Mouse (Mus musculus) myocyte (in vitro differentiated cells): Measurements from ENCODE around the gene Ccr2.

Experiments used
- E2F4 ChIP-seq: IDR thresholded peaks from one replicate; pipeline ENCODE4 v1.6.1; 2011; ENCODE audit warnings: mild to moderate bottlenecking, control low read depth, moderate library complexity; ENCODE audit not compliant: insufficient read depth
- MAX ChIP-seq: IDR thresholded peaks from one replicate; pipeline ENCODE4 v1.6.1; 2011; ENCODE audit warnings: low read depth, mild to moderate bottlenecking, control low read depth
- MYOD1 ChIP-seq, 3 experiments: IDR thresholded peaks; one replicate each; pipeline ENCODE4 v1.6.1; 2011; ENCODE audit warnings: control low read depth in 2 of 3, low read depth in 2 of 3, mild to moderate bottlenecking in 2 of 3, moderate library complexity in 1 of 3; ENCODE audit not compliant: insufficient read length in 2 of 3, control insufficient read depth in 1 of 3
- MYOG ChIP-seq, 3 experiments: IDR thresholded peaks; one replicate each; pipeline ENCODE4 v1.6.1; 2011; ENCODE audit warnings: control low read depth in 2 of 3, low read depth in 2 of 3, mild to moderate bottlenecking in 2 of 3; ENCODE audit not compliant: insufficient read length in 2 of 3, control insufficient read depth in 1 of 3, insufficient read depth in 1 of 3
- POLR2A ChIP-seq: IDR thresholded peaks from one replicate; pipeline ENCODE4 v1.6.1; 2011; ENCODE audit warnings: low read depth, mild to moderate bottlenecking, control low read depth, moderate library complexity; ENCODE audit not compliant: insufficient read length
- POLR2AphosphoS2 ChIP-seq: IDR thresholded peaks from one replicate; pipeline ENCODE4 v1.6.1; 2011; ENCODE audit warnings: low read depth, control low read depth; ENCODE audit not compliant: insufficient read length
- USF1 ChIP-seq: IDR thresholded peaks from one replicate; pipeline ENCODE4 v1.6.1; 2011; ENCODE audit warnings: low read depth, mild to moderate bottlenecking, control low read depth, moderate library complexity

DNA sequence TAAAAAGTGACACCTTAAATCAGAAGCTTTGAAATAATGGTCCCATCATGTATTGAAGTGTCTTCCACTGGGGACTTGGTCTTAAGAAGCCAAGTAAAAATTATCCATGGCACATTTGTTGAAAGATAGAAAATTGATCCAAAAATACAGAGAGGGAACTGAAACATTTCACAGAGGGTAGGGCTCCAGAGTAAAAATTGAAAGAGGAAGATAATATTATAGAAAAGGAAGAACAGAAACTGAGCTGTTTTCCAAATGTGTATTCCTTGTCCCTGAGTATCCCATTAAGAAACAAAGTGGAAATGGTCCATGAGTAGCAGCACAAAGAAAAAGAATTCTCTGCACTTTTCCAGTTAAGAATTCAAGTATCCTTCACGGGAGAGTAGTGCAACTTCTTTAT is 11.3 kb upstream of the Ccr2 start:
- no peak for TF ChIP-seq POLR2A
- no peak for TF ChIP-seq MYOD1 (IDR thresholded peaks at IDR 0.05; ENCODE audit: control insufficient read depth in 1 of 3, insufficient read length in 2 of 3, low read depth in 2 of 3)
- TF ChIP-seq MYOG (IDR thresholded peaks at IDR 0.05; ENCODE audit: control insufficient read depth in 1 of 3, insufficient read depth in 1 of 3, insufficient read length in 2 of 3, low read depth in 2 of 3), result no peak
- TF ChIP-seq MAX, result no peak
- no peak for TF ChIP-seq USF1
- no peak for TF ChIP-seq E2F4
- no peak for TF ChIP-seq POLR2AphosphoS2
